Mouse (Mus musculus): ENCODE data around the gene Olfr828. TPM values are rescaled to one million over a fixed set of nuclear protein-coding genes. Genes with fewer than 3 reads are reported as not detected.

Gene Olfr828
- not detected for polyA plus RNA-seq (2017; shearing (Covaris generic))

DNA sequence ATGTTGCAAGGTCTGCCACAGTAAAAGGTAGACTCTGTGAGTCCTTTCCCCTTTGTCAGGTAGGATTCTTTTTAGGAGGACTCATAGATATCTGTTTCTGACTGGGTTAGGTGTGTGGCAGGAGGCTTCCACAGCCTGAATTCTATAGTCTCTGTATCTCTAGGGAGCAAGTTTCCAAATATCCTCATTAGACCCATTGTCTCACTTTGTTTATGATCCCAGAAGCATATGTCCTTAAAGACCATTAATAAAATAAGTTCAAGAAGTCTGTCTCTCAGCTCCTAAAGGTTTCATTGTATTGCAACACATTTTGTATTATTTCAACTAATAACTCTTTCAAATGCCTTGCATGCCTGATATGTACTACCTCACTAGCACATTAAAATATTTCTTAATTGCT is at the start of gene Olfr828:
Gene Olfr828, minus strand, starts transcription at position 101 of the 400 bp plus-strand sequence.
- ATAC-seq = no peak

DNA sequence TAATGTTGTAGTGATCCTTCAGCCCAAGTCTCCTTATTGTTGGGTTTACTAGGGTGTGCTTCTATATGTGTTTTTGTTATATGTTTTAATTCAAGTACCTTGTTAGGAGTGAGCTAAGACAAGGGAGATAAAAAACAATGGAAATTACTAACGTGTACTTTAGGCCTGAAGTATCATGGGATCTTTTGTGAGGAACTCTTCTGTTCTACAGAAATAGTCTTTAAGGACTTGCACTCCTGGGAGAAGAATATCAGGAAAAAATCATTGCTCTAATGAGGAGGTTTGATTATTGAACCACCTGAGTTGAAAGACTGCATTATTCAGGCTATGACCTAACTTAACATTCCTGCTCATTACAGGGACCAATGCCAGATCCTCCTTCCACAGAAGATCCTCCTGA is 35.3 kb upstream of the Olfr828 start, which contains the start of gene Olfr829:
Gene Olfr829, plus strand, starts transcription at position 301 of the 400 bp plus-strand sequence.
- no peak for ATAC-seq

DNA sequence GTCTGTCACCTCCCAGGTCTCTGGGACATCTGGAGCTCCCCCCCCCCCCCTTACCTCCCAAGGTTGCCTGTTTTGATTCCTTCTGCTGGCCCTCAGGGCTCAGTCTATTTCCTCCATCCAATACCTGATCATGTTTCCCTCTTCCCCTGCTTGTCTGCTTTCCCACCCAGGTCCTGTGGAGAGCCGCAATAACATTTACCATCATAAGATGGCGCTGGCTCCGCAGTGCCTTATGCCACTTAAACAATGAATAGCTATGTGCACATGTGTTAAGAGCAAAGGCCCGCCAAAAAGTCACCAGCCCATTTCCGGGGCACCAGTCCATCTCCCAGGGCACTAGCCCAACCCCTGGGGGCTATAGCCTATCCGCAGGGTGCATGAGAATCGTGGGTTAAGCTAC is 34.0 kb downstream of the Olfr828 start:
- ATAC-seq = no peak

DNA sequence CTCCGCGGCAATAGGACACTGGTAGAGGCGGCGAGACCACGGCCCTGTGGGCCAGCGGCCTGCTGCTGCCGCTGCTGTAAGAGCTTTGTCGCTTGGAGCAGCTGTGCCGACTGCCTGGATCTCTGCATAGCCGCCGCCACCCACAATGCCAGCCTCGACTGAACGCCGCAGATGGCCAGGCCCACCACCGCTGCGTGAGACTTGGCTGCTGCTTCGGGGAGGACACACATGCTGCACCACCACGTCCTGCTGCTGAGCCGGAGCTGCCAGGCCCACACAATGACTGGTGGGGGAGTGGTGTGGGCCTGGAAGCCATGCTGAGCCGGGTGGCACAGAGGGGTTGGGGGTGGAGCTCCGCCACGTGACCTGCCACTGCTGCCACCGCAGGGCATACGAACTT is 39.9 kb downstream of the Olfr828 start:
- no peak for ATAC-seq

DNA sequence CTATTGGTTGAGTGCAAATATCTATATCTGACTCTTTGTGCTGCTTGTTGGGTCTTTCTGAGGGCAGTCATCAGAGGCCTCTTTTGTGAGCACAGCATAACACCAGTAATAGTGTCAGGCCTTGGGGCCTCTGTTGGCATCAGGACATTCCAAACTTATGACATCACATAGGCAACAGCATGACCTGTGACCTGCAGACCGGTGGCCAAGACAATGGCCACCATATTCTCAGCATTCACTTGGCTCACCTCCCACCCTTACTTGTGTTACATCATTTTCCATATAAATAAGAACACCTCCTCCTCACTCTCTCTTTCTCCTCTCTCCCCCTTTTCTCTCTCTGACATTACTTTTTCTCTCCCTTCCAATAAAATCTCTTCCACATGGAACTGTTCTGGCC is 40.3 kb downstream of the Olfr828 start:
- ATAC-seq = no peak

Other genes starting within 250 kb of the Olfr828 start
- 1 to 10 TPM in 1 of 2 experiments, under 1 TPM in 1; 0.78 to 1.6 TPM for gene Muc16, start 145.0 kb downstream of the Olfr828 start, polyA plus RNA-seq (2017; shearing (Covaris generic))
- gene Olfr24, start 55.5 kb downstream of the Olfr828 start, polyA plus RNA-seq (2017; shearing (Covaris generic)) = not detected
- gene Olfr829, start 35.4 kb upstream of the Olfr828 start, polyA plus RNA-seq (2017; shearing (Covaris generic)) = not detected
- not detected for gene Olfr830, start 55.2 kb upstream of the Olfr828 start, polyA plus RNA-seq (2017; shearing (Covaris generic))
- gene Olfr832, start 117.6 kb upstream of the Olfr828 start, polyA plus RNA-seq (2017; shearing (Covaris generic)) = not detected
- gene Olfr834, start 168.5 kb upstream of the Olfr828 start, polyA plus RNA-seq (2017; shearing (Covaris generic)) = not detected
- not detected for gene Olfr835, start 213.2 kb upstream of the Olfr828 start, polyA plus RNA-seq (2017; shearing (Covaris generic))

Data from CD4-positive, CD25-positive, alpha-beta regulatory T cell, adult 4 months (primary cell).